Mouse (Mus musculus) forebrain, embryonic 14.5 days (tissue): ENCODE measurements at regions not wholly inside any gene's neighbourhood (a gene's known extent, or its start where the extent isn't known, plus 50 kb on each side); places are given as distances from the start of the nearest gene placed in this dataset.
A peak's percentile ranks its signal among the peaks of the same experiment; 100 is the strongest.

ENCODE experiments used
- ATAC-seq: fragments of 200-750 bp; cut with Nextera tagmentation; 2 replicates; pipeline ENCODE4 v1.8.0; 2017; ENCODE audit warnings: mild to moderate bottlenecking, moderate library complexity
- DNase-seq: peaks from one replicate; pipeline ENCODE4 v3.0.0-alpha.2; 2015; ENCODE audit warnings: low spot score
- H3K27ac ChIP-seq: fragments of 300-500 bp; sonication (generic); 2 replicates; pipeline ENCODE4 v1.5.1; 2014; ENCODE audit warnings: low read depth, mild to moderate bottlenecking, control low read depth, low read length, moderate library complexity
- H3K27me3 ChIP-seq: fragments of 300-500 bp; sonication (generic); replicated peaks from 2 replicates; pipeline ENCODE4 v1.6.1; 2014; ENCODE audit warnings: low read length, control low read depth, mixed read lengths; ENCODE audit not compliant: control insufficient read depth, insufficient read depth
- H3K36me3 ChIP-seq: fragments of 300-500 bp; sonication (generic); 2 replicates; pipeline ENCODE4 v1.6.1; 2014; ENCODE audit warnings: low read length, control low read depth; ENCODE audit not compliant: control insufficient read depth, insufficient read depth
- H3K4me1 ChIP-seq: fragments of 300-500 bp; sonication (generic); 2 replicates; pipeline ENCODE4 v1.6.1; 2014; ENCODE audit warnings: antibody characterized with exemption, low read length, control low read depth; ENCODE audit not compliant: control insufficient read depth, insufficient read depth
- H3K4me2 ChIP-seq: fragments of 300-500 bp; sonication (generic); 2 replicates; pipeline ENCODE4 v1.6.1; 2014; ENCODE audit warnings: mild to moderate bottlenecking, control low read depth, low read length
- H3K4me3 ChIP-seq: fragments of 300-500 bp; sonication (generic); 2 replicates; pipeline ENCODE4 v1.5.1; 2014; ENCODE audit warnings: low read depth, low read length, control low read depth
- H3K9ac ChIP-seq: fragments of 300-500 bp; sonication (generic); 2 replicates; pipeline ENCODE4 v1.6.1; 2014; ENCODE audit warnings: mild to moderate bottlenecking, low read length, control low read depth, moderate library complexity
- H3K9me3 ChIP-seq: fragments of 300-500 bp; sonication (generic); replicated peaks from 2 replicates; pipeline ENCODE4 v1.6.1; 2016; ENCODE audit warnings: low read length, control low read depth, mixed read lengths; ENCODE audit not compliant: control insufficient read depth
- WGBS: fragments of 180-500 bp; shearing (Covaris S2); extraction: QIAGEN DNeasy Blood & Tissue Kit; methylation state at CpG from one replicate; pipeline ENCODE4 v1.1.7; 2014; 5-methylcytosine and 5-hydroxymethylcytosine counted together

DNA sequence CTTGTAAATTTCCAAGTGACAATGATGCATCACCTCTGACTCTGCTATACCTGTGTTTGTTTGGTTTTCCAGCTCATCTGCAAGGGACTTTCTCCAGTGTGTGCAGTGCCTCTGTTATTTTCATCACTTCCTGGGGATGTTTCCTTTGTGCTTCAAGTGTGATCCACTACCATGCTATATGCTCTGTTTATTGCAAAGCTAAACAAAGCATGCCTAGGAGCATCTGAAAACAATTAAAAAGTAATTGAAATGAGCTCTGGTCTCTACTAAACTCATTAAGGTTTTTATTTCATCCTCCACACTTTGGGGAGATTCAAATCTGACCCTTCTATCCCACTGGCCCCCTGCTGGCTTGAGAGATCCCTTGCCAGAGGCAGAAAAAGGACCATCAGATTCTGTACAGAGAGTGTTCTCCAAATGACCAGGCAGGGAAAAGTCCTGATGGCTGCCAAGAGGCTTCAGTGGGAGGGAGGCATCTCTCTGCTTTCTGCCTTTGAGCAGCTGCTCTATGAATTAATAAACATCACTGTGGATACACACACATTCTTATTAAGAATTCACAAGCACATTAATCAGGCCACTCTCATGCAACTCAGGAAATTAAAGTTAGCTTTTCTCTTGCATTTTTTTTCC is 57.0 kb downstream of the Amd2 start:
- Histone ChIP-seq H3K27ac (no peak overlapping the region), H3K4me3 (no peak overlapping the region), H3K27me3 (no peaks in the 10 kb centered on the region), H3K4me1 (no peaks in the 10 kb centered on the region), H3K36me3 (no peaks in the 10 kb centered on the region), H3K9me3 (no peaks in the 10 kb centered on the region), H3K4me2 (no peak overlapping the region), H3K9ac (no peak overlapping the region)
- DNase-seq = peak; percentile 11
- no peak for ATAC-seq

DNA sequence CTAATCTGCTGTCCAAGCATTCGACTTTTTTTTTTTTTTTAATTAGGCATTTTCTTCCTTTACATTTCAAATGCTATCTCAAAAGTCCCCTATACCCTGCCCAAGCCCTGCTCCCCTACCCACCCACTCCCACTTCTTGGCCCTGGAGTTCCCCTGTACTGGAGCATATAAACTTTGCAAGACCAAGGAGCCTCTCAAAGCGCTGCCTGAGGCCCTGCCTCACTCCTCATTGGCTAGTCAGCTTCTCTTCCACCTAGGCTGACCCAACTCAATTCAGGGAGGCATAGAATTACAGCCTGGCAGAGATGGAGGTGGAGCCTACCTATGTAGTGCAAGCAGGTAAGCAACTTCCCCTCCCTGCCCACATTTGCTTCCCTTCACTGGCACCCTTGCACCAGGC is 61.8 kb downstream of the Amd2 start:
- Histone ChIP-seq H3K4me3 (no peak overlapping the region), H3K9me3 (no peaks in the 10 kb centered on the region), H3K4me1 (no peaks in the 10 kb centered on the region), H3K27me3 (no peaks in the 10 kb centered on the region), H3K4me2 (no peak overlapping the region), H3K36me3 (no peaks in the 10 kb centered on the region), H3K9ac (no peak overlapping the region), H3K27ac (no peak overlapping the region)
- 54% methylated on average over 2 of the region's 2 CpGs for WGBS
- ATAC-seq (no peak), DNase-seq (no peak)

GRCm38 (mm10) chr10:35620853-35621252 is 90.8 kb downstream of the Amd2 start:
- Histone ChIP-seq H3K36me3 (no peaks in the 10 kb centered on the region), H3K9me3 (no peaks in the 10 kb centered on the region), H3K27me3 (no peaks in the 10 kb centered on the region), H3K4me2 (no peak overlapping the region), H3K4me1 (no peaks in the 10 kb centered on the region), H3K4me3 (no peak overlapping the region), H3K27ac (no peak overlapping the region), H3K9ac (no peak overlapping the region)
- WGBS = 97% methylated on average over 1 of the region's 1 CpGs
- no peak for ATAC-seq
- no peak for DNase-seq

DNA sequence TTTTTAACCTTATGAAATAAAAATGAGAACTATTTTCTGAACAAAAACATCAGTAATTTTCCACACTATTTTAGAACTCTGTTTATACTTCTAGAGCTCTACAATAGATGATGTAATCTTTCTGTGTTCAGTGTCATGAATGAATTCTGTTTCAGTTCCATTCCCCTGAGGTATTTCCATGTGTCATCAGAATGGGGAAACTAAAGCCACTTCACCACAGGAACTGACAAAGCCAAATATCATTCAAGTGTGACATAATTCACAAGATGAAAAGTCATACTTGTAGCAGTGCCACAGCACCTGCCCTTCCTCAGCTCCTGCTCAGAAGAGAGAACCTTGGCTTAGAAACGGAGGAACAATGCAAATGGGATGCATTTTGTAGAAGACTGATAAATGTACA is 125.4 kb downstream of the Amd2 start:
- DNase-seq (no peak), ATAC-seq (no peak)
- 89% methylated on average over 1 of the region's 1 CpGs for WGBS
- Histone ChIP-seq H3K27ac (no peak overlapping the region), H3K9ac (no peak overlapping the region), H3K9me3 (no peaks in the 10 kb centered on the region), H3K4me2 (no peak overlapping the region), H3K4me3 (no peak overlapping the region), H3K27me3 (no peaks in the 10 kb centered on the region), H3K4me1 (no peaks in the 10 kb centered on the region), H3K36me3 (no peaks in the 10 kb centered on the region)
